ENCODE assay signal across 7 mouse cellular contexts in the genomic region with DNA sequence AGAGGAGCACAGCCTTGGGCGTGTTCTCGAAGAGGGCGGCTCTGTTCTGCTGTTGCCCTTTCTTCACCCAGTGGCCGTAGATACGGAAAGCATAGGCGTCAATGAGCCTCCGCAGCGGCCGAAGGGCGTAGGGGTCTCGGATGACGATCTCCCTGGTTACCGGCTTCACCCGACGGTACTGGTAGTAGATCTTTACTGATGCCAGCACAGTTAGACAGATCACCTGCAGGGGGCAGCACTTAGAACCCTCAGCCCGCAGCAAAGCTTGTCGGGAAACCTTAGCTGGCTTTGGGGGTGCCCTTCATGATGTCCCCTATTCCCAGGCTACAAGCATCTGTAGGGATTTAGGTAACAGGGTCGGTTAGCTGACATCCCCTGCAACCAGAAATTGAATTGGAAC. TPM values are rescaled to one million over a fixed set of nuclear protein-coding genes. Genes with fewer than 3 reads are reported as not detected.
DNase-seq lines count a peak whose midpoint lies in the region; ATAC-seq lines count a peak whose summit lies in the region.

No protein-coding gene starts in this region.

- no peak overlapping the region for H3K4me3 ChIP-seq in heart, embryonic 11.5 days (ENCODE audit: low read depth, low read length)

- ATAC-seq in common myeloid progenitor, adult 5-6 weeks (replicated peaks; ENCODE audit: low read depth, poor library complexity, severe bottlenecking) = peak; percentile 56
- ATAC-seq in heart, embryonic 11.5 days (replicated peaks; ENCODE audit: insufficient number of reproducible peaks, low FRiP score, low TSS enrichment) = no peak

- H3K9ac ChIP-seq in heart, embryonic 11.5 days (ENCODE audit: low read depth, low read length) = 0 out of 2 replicates have a peak overlapping the region, but pooled peaks have one; percentile 1

- H3K27ac ChIP-seq in heart, embryonic 11.5 days (ENCODE audit: low read depth, low read length) = no peak overlapping the region

- no peaks in the 10 kb centered on the region for H3K4me1 ChIP-seq in heart, embryonic 11.5 days (ENCODE audit: control insufficient read depth, insufficient read depth, low read length)

- H3K36me3 ChIP-seq in heart, embryonic 11.5 days (ENCODE audit: control insufficient read depth, insufficient read depth, low read length) = peaks cover 8% of the 10 kb centered on the region

- H3K4me2 ChIP-seq in heart, embryonic 11.5 days = peak overlapping the region; percentile 45

- 9% methylated on average over 18 of the region's 18 CpGs for WGBS in heart, embryonic 11.5 days (ENCODE audit: insufficient replicate concordance)

- H3K27me3 ChIP-seq in heart, embryonic 11.5 days (ENCODE audit: control insufficient read depth, insufficient read depth, low read length) = no peaks in the 10 kb centered on the region

- H3K9me3 ChIP-seq in heart, embryonic 11.5 days (replicated peaks; ENCODE audit: control insufficient read depth, low read length) = no peaks in the 10 kb centered on the region

- DNase-seq in 3T3-L1 (ENCODE audit: low read depth, low spot score) (peak; percentile 27), A20 (ENCODE audit: low read depth, low spot score) (peak; percentile 79)
- peak; percentile 48 for DNase-seq in kidney, postnatal 14 days
- DNase-seq in lung, adult 18-20 months = peak; percentile 19 to 35
- DNase-seq in right cerebral cortex, postnatal 14 days = peak; percentile 70

RNA-seq across cellular contexts. Expression of a gene that starts 17.7 kb away (rescaled TPM):
- 12.7 and 15.8 TPM in 2 replicates for total RNA-seq in common myeloid progenitor, adult 5-6 weeks (2017)
- polyA plus RNA-seq in heart, embryonic 11.5 days (2014; fragmentation: Nextera tagmentation; extraction: Ambion mirVana) = 35.6 and 37.3 TPM in 2 replicates

RNA-seq across cellular contexts. Expression of a gene that starts 22.8 kb away (rescaled TPM):
- 210 and 211 TPM in 2 replicates for total RNA-seq in common myeloid progenitor, adult 5-6 weeks (2017)
- polyA plus RNA-seq in heart, embryonic 11.5 days (2014; fragmentation: Nextera tagmentation; extraction: Ambion mirVana) = 871 and 955 TPM in 2 replicates

RNA-seq across cellular contexts. Expression of a gene that starts 31.1 kb away (rescaled TPM):
- 3.7 and 8.4 TPM in 2 replicates for total RNA-seq in common myeloid progenitor, adult 5-6 weeks (2017)
- polyA plus RNA-seq in heart, embryonic 11.5 days (2014; fragmentation: Nextera tagmentation; extraction: Ambion mirVana) = 4.8 and 5.8 TPM in 2 replicates

RNA-seq across cellular contexts. Expression of a gene that starts 33.9 kb away (rescaled TPM):
- total RNA-seq in common myeloid progenitor, adult 5-6 weeks (2017) = 0.09 and 1.1 TPM in 2 replicates
- polyA plus RNA-seq in heart, embryonic 11.5 days (2014; fragmentation: Nextera tagmentation; extraction: Ambion mirVana) = 0.32 and 0.42 TPM in 2 replicates

RNA-seq across cellular contexts. Expression of a gene that starts 43.9 kb away (rescaled TPM):
- total RNA-seq in common myeloid progenitor, adult 5-6 weeks (2017) = 0.68 and 1.6 TPM in 2 replicates
- 1.0 and 2.4 TPM in 2 replicates for polyA plus RNA-seq in heart, embryonic 11.5 days (2014; fragmentation: Nextera tagmentation; extraction: Ambion mirVana)

Comparison
In these comparisons a context has a peak if more than half of its experiments do, and no peak if none do; other contexts are left out.
1. DNase-seq: peak in every context shown above with its lines; median percentile 79 in A20; 70 in right cerebral cortex, postnatal 14 days; 48 in kidney, postnatal 14 days; 27 in 3T3-L1; 27 in lung, adult 18-20 months.